ENCODE assay signal across 17 mouse cellular contexts in genomic region chr5:28241423-28241822, GRCm38 (mm10). TPM values are rescaled to one million over a fixed set of nuclear protein-coding genes. Genes with fewer than 3 reads are reported as not detected.
"Had no signal": no experiment of that assay in that cellular context is flagged by ENCODE, and none has a peak within 500 bp of the region (broad histone marks: within the 10 kb centered on the region; RNA-seq: fewer than 3 reads in every experiment).

No protein-coding gene starts in this region.

- DNase-seq: kidney, adult 11 months; kidney, adult 9 months; kidney, postnatal 10 days; kidney, postnatal 4 days; lung, embryonic 14.5 days; lung, postnatal 10 days; lung, postnatal 4 days; midbrain, embryonic 14.5 days; thymus, adult 18-20 months; thymus, postnatal 14 days had no signal

RNA-seq across cellular contexts. Expression of gene Cnpy1, which starts 4.2 kb away (rescaled TPM):
- total RNA-seq: left cerebral cortex, adult 2 months; megakaryocyte, adult 5-6 weeks had no signal
- polyA plus RNA-seq: limb, embryonic 11.5 days; limb, embryonic 15.5 days; liver, embryonic 12.5 days; liver, embryonic 16.5 days; myocyte had no signal
